Mouse (Mus musculus): ENCODE data around the gene Fyn. TPM values are rescaled to one million over a fixed set of nuclear protein-coding genes. Genes with fewer than 3 reads are reported as not detected.

Gene Fyn
- polyA plus RNA-seq, 1 experiment from 2014 or later, result 15.1 TPM

DNA sequence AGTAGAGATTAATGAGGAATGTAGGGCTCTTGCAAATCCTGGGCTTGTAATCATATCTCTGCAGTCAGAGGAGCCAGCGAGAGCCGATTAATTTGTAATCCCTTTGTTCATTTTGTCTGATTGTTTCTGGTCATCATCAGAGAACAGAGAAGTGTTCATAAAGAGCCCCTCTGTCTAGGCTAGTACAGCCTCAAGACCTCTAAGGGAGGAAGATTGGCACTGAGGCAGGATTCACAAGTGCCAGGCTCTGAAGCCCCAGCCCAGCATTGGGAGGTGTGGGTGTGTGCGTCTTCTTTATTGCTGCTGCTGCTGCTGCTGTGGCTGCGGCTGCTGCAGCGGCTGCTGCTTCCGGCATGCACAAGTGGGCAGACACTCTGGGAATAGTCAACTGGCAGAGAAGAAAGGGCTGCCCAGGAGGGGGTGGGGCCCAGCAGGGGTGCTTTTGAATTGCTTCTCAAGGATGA is 183.7 kb downstream of the Fyn start:
- Histone ChIP-seq H3K9me3 (replicated peaks) (no peaks in the 10 kb centered on the region), H3K27me3 (replicated peaks) (no peaks in the 10 kb centered on the region), H3K27ac (no peak overlapping the region), H3K4me1 (peaks cover 25% of the 10 kb centered on the region), H3K9ac (no peak overlapping the region), H3K4me3 (no peak overlapping the region), H3K4me2 (no peak overlapping the region), H3K36me3 (peaks cover 8% of the 10 kb centered on the region)
- 76% methylated on average over 6 of the region's 6 CpGs for WGBS (ENCODE audit: insufficient replicate concordance)
- no peak for ATAC-seq

DNA sequence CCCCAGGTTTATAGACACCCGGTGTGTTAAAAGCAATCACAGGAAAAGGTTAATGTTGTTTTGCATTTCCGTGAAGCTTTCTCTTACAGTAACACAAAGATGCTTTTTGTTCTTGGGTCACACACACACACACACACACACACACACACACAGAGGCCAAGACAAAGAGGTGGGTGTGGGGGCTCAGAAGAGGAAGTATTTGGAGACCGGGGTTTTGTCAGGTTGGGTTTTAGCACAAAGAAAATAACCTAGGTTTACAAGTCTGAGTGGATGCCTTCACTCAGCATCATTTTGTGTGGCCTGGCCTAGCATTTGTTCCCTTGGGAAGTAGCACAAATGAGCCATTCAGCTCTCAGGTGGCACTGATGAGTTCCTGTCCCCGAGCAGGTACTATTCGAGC is 184.2 kb downstream of the Fyn start:
- H3K9ac ChIP-seq, result no peak overlapping the region
- no peak for ATAC-seq
- 73% methylated on average over 5 of the region's 5 CpGs for WGBS (ENCODE audit: insufficient replicate concordance)

DNA sequence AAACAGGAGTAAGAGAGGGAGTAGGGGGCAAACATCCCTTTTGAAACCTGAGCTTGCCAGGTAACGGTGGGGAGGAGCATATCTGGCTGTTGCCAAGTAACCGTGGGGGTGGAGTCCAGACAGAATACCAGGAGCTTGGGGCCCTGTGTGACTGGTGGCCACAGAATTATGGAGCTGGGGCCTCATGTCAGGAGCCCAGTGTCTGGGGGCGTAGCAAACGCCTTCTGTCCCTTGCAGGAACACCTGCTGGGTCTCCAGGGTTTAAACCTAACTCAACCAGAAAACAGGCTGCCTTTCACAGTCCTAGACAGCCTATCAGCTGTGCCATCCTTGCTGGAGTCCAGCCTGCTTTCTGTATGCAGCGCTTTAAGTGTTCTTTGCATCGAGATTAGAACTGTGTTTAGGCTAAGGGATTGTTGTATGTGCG is 186.6 kb downstream of the Fyn start:
- H3K27ac ChIP-seq, result peak overlapping the region; percentile 43

More for the DNA sequence above, 184.2 kb downstream of the Fyn start:
- Histone ChIP-seq H3K4me1 (peaks cover 30% of the 10 kb centered on the region), H3K36me3 (peaks cover 8% of the 10 kb centered on the region), H3K4me3 (no peak overlapping the region), H3K9me3 (replicated peaks) (no peaks in the 10 kb centered on the region), H3K4me2 (no peak overlapping the region), H3K27ac (no peak overlapping the region), H3K27me3 (replicated peaks) (no peaks in the 10 kb centered on the region)

DNA sequence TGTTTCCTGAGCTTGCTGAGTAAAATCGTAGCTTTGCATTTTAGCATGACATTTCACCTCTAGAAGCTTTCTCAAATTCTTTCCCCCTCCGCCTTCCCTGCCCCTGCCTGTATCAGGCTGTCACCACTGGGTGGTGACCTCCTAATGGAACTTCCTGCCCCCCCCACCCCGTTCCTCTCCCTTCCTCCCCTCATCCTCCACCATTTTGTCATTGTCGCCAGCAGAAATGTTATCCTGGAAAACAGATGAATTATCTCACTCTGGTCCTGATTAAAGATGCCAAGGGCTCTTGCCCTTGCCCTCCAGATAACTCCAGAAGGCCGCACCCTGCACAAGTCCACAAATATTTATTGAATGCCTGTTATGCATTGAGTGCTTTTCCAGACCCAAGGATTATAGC is 187.1 kb downstream of the Fyn start:
- ATAC-seq, result peak; percentile 31; the same call in 1 of the 2 replicates
- H3K27ac ChIP-seq, result peak overlapping the region; percentile 43; the same call in 1 of the 2 replicates
- no peaks in the 10 kb centered on the region for H3K27me3 ChIP-seq (replicated peaks)
- H3K36me3 ChIP-seq, result peaks cover 12% of the 10 kb centered on the region
- no peaks in the 10 kb centered on the region for H3K9me3 ChIP-seq (replicated peaks)
- H3K9ac ChIP-seq, result no peak overlapping the region
- peaks cover 44% of the 10 kb centered on the region for H3K4me1 ChIP-seq
- no peak overlapping the region for H3K4me3 ChIP-seq
- H3K4me2 ChIP-seq, result peak overlapping the region; percentile 1; the same call in 1 of the 2 replicates
- 45% methylated on average over 5 of the region's 5 CpGs for WGBS (ENCODE audit: insufficient replicate concordance)

More for the DNA sequence above, 186.6 kb downstream of the Fyn start:
- no peaks in the 10 kb centered on the region for H3K9me3 ChIP-seq (replicated peaks)
- no peaks in the 10 kb centered on the region for H3K27me3 ChIP-seq (replicated peaks)
- no peak overlapping the region for H3K4me3 ChIP-seq
- peaks cover 12% of the 10 kb centered on the region for H3K36me3 ChIP-seq
- H3K4me2 ChIP-seq, result peak overlapping the region; percentile 1; the same call in 1 of the 2 replicates
- WGBS (ENCODE audit: insufficient replicate concordance), result 44% methylated on average over 7 of the region's 7 CpGs
- peaks cover 44% of the 10 kb centered on the region for H3K4me1 ChIP-seq
- no peak overlapping the region for H3K9ac ChIP-seq
- ATAC-seq, result peak; percentile 38; the same call in 1 of the 2 replicates

DNA sequence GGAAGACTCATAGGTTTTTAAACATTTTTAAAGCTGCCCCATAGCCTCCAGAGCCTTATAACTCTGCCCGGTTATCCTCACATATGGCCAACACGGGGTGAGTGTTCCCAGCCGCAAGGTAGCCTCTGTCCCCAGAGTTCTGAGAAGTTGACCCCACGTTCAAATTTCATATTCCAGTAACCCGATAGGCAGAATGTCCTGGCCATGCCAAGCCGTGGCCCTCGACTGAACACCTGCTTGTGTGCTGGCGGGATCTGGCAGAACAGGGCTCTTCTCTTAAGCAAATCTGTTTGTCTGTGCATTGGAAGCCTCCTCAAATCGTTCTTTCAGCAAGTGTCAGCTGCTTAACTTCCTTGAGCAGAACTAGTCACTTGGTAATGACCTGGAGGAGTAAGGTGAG is 188.7 kb downstream of the Fyn start:
- H3K27ac ChIP-seq, result no peak overlapping the region
- 73% methylated on average over 9 of the region's 9 CpGs for WGBS (ENCODE audit: insufficient replicate concordance)
- ATAC-seq, result no peak

DNA sequence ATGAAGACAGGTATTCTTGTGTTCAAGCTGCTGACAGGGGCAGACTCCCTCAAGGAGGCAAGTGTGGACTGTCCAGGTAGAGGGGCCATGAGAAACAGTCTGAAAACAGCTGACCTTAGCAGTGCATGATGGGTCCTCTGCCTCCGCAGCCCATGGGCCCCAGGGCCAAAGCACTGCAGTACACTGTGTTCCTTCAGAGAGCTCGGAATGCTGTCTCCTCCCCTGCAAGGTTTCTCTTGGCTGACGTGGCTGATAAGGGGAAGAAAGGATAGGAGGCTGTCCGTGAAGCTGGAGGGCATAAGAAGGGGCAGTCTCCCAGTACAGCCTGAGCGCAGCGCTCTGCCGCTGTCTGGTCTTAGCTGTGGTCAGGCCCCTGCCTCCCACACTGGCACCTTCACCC is 189.2 kb downstream of the Fyn start:
- H3K4me2 ChIP-seq, result no peak overlapping the region
- no peaks in the 10 kb centered on the region for H3K27me3 ChIP-seq (replicated peaks)
- H3K36me3 ChIP-seq, result peaks cover 4% of the 10 kb centered on the region; the same call in 1 of the 2 replicates
- no peak for ATAC-seq
- H3K9me3 ChIP-seq (replicated peaks), result no peaks in the 10 kb centered on the region
- 56% methylated on average over 7 of the region's 7 CpGs for WGBS (ENCODE audit: insufficient replicate concordance)
- no peak overlapping the region for H3K4me3 ChIP-seq
- H3K9ac ChIP-seq, result no peak overlapping the region
- no peak overlapping the region for H3K27ac ChIP-seq
- H3K4me1 ChIP-seq, result peaks cover 44% of the 10 kb centered on the region

More for the DNA sequence above, 188.7 kb downstream of the Fyn start:
- H3K4me1 ChIP-seq, result peaks cover 44% of the 10 kb centered on the region
- no peak overlapping the region for H3K9ac ChIP-seq
- H3K9me3 ChIP-seq (replicated peaks), result no peaks in the 10 kb centered on the region
- no peaks in the 10 kb centered on the region for H3K27me3 ChIP-seq (replicated peaks)
- no peak overlapping the region for H3K4me3 ChIP-seq
- peaks cover 4% of the 10 kb centered on the region; the same call in 1 of the 2 replicates for H3K36me3 ChIP-seq
- H3K4me2 ChIP-seq, result no peak overlapping the region

DNA sequence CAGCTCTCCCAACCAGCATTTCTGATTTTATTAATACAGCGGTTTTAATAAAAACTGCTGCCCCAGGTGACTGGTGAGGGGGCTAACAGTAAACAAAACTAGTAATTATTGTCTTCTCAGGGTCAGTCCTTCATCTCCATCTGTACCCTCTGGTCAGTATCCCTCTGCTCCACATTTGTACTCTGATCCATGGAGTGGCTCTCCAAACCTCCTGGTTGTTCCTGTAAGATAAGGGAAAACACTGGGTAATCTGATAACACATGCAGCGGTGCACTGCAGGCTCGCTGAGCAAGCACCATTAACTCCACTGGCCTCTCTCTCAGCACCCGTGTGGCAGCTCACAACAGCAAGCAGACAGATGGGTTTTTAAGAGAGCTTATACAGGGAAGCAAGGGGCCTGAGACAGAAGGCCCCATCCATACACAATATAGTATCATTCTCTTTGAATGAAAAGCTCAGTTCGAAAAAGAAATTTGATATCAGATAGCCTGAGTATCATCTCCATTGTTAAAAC is 189.9 kb downstream of the Fyn start:
- Histone ChIP-seq H3K36me3 (peaks cover 4% of the 10 kb centered on the region; the same call in 1 of the 2 replicates), H3K9me3 (replicated peaks) (no peaks in the 10 kb centered on the region), H3K4me2 (no peak overlapping the region), H3K4me3 (no peak overlapping the region), H3K27me3 (replicated peaks) (no peaks in the 10 kb centered on the region), H3K4me1 (peaks cover 45% of the 10 kb centered on the region), H3K9ac (no peak overlapping the region), H3K27ac (no peak overlapping the region)
- WGBS (ENCODE audit: insufficient replicate concordance), result 42% methylated on average over 5 of the region's 5 CpGs
- no peak for ATAC-seq

DNA sequence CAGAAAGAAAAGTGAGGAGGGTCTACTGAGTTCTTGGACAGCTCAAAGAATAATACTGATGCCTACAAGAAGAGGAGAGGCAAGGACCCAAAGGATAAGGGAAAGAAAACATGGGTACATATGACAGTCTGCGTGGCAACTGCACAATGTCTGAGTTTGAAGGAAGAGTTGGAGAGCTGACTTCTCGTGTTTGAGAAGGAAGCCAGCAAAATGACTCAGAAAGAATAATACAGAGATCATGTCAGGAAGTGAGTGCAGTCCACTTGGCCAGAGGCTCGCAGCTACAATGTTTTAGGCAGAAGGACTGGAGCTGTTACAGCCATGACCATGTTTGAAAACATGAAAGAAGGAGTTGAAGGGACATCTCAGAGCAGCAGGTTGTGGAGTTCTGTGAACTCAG is 190.7 kb downstream of the Fyn start:
- Histone ChIP-seq H3K27me3 (replicated peaks) (no peaks in the 10 kb centered on the region), H3K4me2 (no peak overlapping the region), H3K9me3 (replicated peaks) (no peaks in the 10 kb centered on the region), H3K27ac (no peak overlapping the region), H3K4me1 (peaks cover 47% of the 10 kb centered on the region), H3K36me3 (peaks cover 9% of the 10 kb centered on the region; the same call in 1 of the 2 replicates), H3K4me3 (no peak overlapping the region), H3K9ac (no peak overlapping the region)
- ATAC-seq, result no peak
- WGBS (ENCODE audit: insufficient replicate concordance), result 68% methylated on average over 3 of the region's 3 CpGs

DNA sequence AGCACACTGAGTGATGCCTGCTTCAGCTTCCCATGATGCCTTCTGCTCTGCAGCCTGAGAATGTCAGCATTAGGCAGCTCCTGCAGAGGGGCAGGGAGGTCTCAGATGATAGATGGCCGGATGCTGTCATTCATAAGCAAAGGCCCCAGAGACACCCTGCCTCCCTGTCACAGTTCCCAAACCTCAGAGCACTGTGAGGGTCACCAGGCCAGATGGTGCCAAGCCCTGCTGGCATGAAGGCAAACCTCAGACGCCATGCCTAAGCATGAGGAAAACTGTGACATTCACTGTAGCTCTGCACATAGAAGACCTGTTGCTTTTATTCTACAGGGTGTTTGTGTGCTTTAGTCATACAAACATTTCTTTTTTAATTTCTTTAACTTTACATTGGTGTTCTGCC is 193.7 kb downstream of the Fyn start:
- Histone ChIP-seq H3K9ac (no peak overlapping the region), H3K4me2 (no peak overlapping the region), H3K27ac (no peak overlapping the region), H3K9me3 (replicated peaks) (no peaks in the 10 kb centered on the region), H3K4me3 (no peak overlapping the region), H3K4me1 (peaks cover 25% of the 10 kb centered on the region), H3K36me3 (peaks cover 9% of the 10 kb centered on the region; the same call in 1 of the 2 replicates), H3K27me3 (replicated peaks) (no peaks in the 10 kb centered on the region)
- WGBS (ENCODE audit: insufficient replicate concordance), result 64% methylated on average over 2 of the region's 2 CpGs
- no peak for ATAC-seq

DNA sequence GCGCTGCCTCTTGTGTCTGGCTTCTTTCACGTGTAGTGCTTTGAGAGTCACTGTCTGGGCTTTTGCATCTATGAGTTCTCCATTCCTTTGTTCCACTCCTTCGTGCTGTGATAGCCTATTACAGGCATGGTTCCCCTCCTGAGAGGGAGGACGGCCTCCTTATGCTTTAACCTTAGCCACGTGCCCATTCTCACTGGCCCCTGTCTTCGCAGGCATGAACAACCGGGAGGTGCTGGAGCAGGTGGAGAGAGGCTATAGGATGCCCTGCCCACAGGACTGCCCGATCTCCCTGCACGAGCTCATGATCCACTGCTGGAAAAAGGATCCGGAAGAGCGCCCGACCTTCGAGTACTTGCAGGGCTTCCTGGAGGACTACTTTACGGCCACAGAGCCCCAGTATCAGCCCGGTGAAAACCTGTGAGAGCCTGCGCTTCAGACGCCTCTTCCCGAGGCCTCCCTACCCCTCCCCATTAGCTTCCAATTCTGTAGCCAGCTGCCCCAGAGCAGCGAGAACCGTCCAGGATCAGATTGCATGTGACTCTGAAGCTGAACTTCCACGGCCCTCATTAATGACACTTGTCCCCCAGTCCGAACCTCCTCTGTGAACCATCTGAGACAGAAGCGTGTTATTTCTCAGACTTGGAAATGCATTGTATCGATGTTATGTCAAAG is 195.0 kb downstream of the Fyn start:
- no peak overlapping the region for H3K4me3 ChIP-seq
- H3K9me3 ChIP-seq (replicated peaks), result no peaks in the 10 kb centered on the region
- H3K4me2 ChIP-seq, result no peak overlapping the region
- peaks cover 9% of the 10 kb centered on the region; the same call in 1 of the 2 replicates for H3K36me3 ChIP-seq
- no peak for ATAC-seq
- H3K27ac ChIP-seq, result no peak overlapping the region
- H3K9ac ChIP-seq, result no peak overlapping the region
- peaks cover 16% of the 10 kb centered on the region for H3K4me1 ChIP-seq
- WGBS (ENCODE audit: insufficient replicate concordance), result 76% methylated on average over 24 of the region's 24 CpGs
- no peaks in the 10 kb centered on the region for H3K27me3 ChIP-seq (replicated peaks)

DNA sequence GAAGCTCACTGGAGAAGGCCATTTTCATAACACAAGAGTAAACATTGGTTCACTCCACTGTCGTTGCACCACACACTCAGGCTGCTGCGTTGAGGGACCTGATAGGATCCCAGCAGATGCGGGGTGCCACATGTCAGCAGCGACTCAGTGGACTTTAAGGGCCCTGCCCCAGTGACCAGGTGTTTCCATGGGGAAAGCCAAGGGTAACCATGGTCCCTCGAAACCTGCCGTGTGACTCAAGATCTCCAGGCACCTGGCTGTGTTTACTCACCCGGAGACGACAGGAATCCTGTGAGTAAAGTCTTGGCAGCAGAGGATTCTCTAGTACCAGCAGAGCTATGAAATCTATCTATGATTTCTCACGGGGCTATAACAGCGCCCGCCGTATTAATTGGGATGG is 198.2 kb downstream of the Fyn start:
- Histone ChIP-seq H3K4me3 (no peak overlapping the region), H3K4me1 (peaks cover 10% of the 10 kb centered on the region; the same call in 1 of the 2 replicates), H3K27ac (no peak overlapping the region), H3K4me2 (no peak overlapping the region), H3K9ac (no peak overlapping the region), H3K27me3 (replicated peaks) (no peaks in the 10 kb centered on the region), H3K9me3 (replicated peaks) (no peaks in the 10 kb centered on the region), H3K36me3 (peaks cover 4% of the 10 kb centered on the region; the same call in 1 of the 2 replicates)
- WGBS (ENCODE audit: insufficient replicate concordance), result 80% methylated on average over 12 of the region's 12 CpGs
- no peak for ATAC-seq

DNA sequence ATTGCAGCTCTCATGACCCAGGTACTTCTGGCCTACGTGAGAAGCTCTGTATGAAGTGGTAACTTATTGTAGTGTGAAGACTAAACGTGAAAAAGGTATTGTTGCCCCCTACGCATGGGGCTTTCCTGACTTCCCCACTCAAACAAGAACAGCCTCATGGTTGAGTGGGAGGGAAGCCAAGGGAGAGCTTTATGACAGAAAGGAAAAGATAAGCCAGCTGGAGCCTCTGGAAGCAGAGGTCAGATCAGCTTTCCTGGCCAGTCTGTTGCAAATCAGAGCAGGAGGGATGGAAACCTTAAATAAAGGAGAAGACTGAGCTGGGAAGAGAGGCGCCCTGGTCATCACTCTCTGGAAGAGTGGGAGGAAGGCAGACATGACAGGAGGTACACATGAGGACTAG is 200.3 kb downstream of the Fyn start:
- no peak overlapping the region for H3K9ac ChIP-seq
- H3K27me3 ChIP-seq (replicated peaks), result 0 out of 2 replicates have a peak, but pooled peaks cover 7% of the 10 kb centered on the region
- WGBS (ENCODE audit: insufficient replicate concordance), result 64% methylated on average over 4 of the region's 4 CpGs
- H3K4me2 ChIP-seq, result no peak overlapping the region
- H3K4me1 ChIP-seq, result peaks cover 5% of the 10 kb centered on the region; the same call in 1 of the 2 replicates
- no peak for ATAC-seq
- no peak overlapping the region for H3K27ac ChIP-seq
- H3K4me3 ChIP-seq, result no peak overlapping the region
- peaks cover under 1% of the 10 kb centered on the region; the same call in 1 of the 2 replicates for H3K36me3 ChIP-seq
- no peaks in the 10 kb centered on the region for H3K9me3 ChIP-seq (replicated peaks)
